Mouse (Mus musculus): Measurements from ENCODE around the gene Ghdc. TPM values are rescaled to one million over a fixed set of nuclear protein-coding genes. Genes with fewer than 3 reads are reported as not detected.
"Not testable (repeated sequence)": the region's sequence is repeated elsewhere in the genome, so short reads cannot be mapped to it uniquely, and the experiment has no call there.

The Ghdc gene
- total and polyA plus RNA-seq, 3 experiments = 3.6 to 6.0 (median 3.9) TPM

GRCm38 (mm10) chr11:100805535-100805934 lies 34.8 kb upstream of the Ghdc start:
- H3K4me3 ChIP-seq (ENCODE audit: low read depth, low read length) = no peak overlapping the region
- peaks cover 95% of the 10 kb centered on the region for H3K36me3 ChIP-seq (replicated peaks)
- H3K27me3 ChIP-seq (ENCODE audit: insufficient read depth, low read length) = no peaks in the 10 kb centered on the region
- DNase-seq (ENCODE audit: low spot score) = no peak
- peaks cover 5% of the 10 kb centered on the region; the same call in 1 of the 2 replicates for H3K4me1 ChIP-seq (ENCODE audit: insufficient read depth, low read depth, low read length)
- no peak for ATAC-seq (ENCODE audit: extremely low read depth, insufficient number of reproducible peaks, low FRiP score, poor library complexity, severe bottlenecking)
- no peaks in the 10 kb centered on the region; the same call in 1 of the 2 replicates for H3K9me3 ChIP-seq (replicated peaks)
- TF ChIP-seq GATA2 (IDR thresholded peaks at IDR 0.05; ENCODE audit: borderline replicate concordance, low read depth, low read length) (no peak), POLR2AphosphoS5 (IDR thresholded peaks at IDR 0.05; ENCODE audit: insufficient replicate concordance, low read depth, low read length) (no peak), TAL1 (conservative IDR thresholded peaks at IDR 0.05; ENCODE audit: low read depth, low read length) (no peak), GATA1 (IDR thresholded peaks at IDR 0.05; ENCODE audit: borderline replicate concordance, low read length) (no peak), CTCF (IDR thresholded peaks at IDR 0.05; ENCODE audit: low read depth, low read length) (no peak)

- Histone ChIP-seq H3K4me3 (ENCODE audit: low read depth, low read length) (no peak overlapping the region), H3K36me3 (replicated peaks) (peaks cover 97% of the 10 kb centered on the region), H3K4me1 (ENCODE audit: insufficient read depth, low read depth, low read length) (peaks cover 5% of the 10 kb centered on the region; the same call in 1 of the 2 replicates), H3K9me3 (replicated peaks) (no peaks in the 10 kb centered on the region; the same call in 1 of the 2 replicates), H3K27me3 (ENCODE audit: insufficient read depth, low read length) (no peaks in the 10 kb centered on the region)
- no peak for TF ChIP-seq TAL1 (conservative IDR thresholded peaks at IDR 0.05; ENCODE audit: low read depth, low read length)
- no peak for TF ChIP-seq GATA2 (IDR thresholded peaks at IDR 0.05; ENCODE audit: borderline replicate concordance, low read depth, low read length)
- TF ChIP-seq CTCF (IDR thresholded peaks at IDR 0.05; ENCODE audit: low read depth, low read length) = no peak
- no peak for TF ChIP-seq POLR2AphosphoS5 (IDR thresholded peaks at IDR 0.05; ENCODE audit: insufficient replicate concordance, low read depth, low read length)
- TF ChIP-seq GATA1 (IDR thresholded peaks at IDR 0.05; ENCODE audit: borderline replicate concordance, low read length) = no peak
- DNase-seq (ENCODE audit: low spot score) (no peak), ATAC-seq (ENCODE audit: extremely low read depth, insufficient number of reproducible peaks, low FRiP score, poor library complexity, severe bottlenecking) (no peak)
Observed at GRCm38 (mm10) chr11:100804409-100804808, 33.7 kb upstream of the Ghdc start.

- DNase-seq (ENCODE audit: low spot score) = no peak
- Histone ChIP-seq H3K9me3 (replicated peaks) (no peaks in the 10 kb centered on the region; the same call in 1 of the 2 replicates), H3K4me3 (ENCODE audit: low read depth, low read length) (no peak overlapping the region), H3K36me3 (replicated peaks) (peaks cover 88% of the 10 kb centered on the region), H3K27me3 (ENCODE audit: insufficient read depth, low read length) (no peaks in the 10 kb centered on the region), H3K4me1 (ENCODE audit: insufficient read depth, low read depth, low read length) (0 out of 2 replicates have a peak, but pooled peaks cover 2% of the 10 kb centered on the region)
- TF ChIP-seq GATA1 (IDR thresholded peaks at IDR 0.05; ENCODE audit: borderline replicate concordance, low read length) (no peak), GATA2 (IDR thresholded peaks at IDR 0.05; ENCODE audit: borderline replicate concordance, low read depth, low read length) (no peak), TAL1 (conservative IDR thresholded peaks at IDR 0.05; ENCODE audit: low read depth, low read length) (no peak), CTCF (IDR thresholded peaks at IDR 0.05; ENCODE audit: low read depth, low read length) (no peak), POLR2AphosphoS5 (IDR thresholded peaks at IDR 0.05; ENCODE audit: insufficient replicate concordance, low read depth, low read length) (no peak)
- ATAC-seq (ENCODE audit: extremely low read depth, insufficient number of reproducible peaks, low FRiP score, poor library complexity, severe bottlenecking) = no peak
Observed at GRCm38 (mm10) chr11:100799426-100799825, 28.7 kb upstream of the Ghdc start.

DNA sequence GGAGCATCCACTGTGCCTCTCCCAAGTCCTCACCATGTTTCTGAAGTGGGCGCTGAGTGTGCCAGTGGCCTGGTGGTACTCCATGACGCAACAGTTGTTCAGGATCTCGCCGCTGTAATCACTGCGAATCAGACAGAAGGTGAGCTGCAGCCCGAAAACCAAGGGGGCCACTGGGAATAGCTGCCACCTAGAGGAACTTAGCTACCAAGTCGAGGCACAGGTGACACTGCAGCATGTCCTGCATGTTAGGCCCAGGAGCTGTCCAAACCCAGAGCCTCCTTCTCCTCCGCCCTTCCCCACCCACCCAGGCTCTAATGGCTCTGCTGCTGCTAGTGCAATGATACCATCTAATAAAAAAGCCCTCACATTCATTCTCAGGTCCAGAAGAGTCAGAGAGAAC lies 25.8 kb upstream of the Ghdc start:
- no peak for TF ChIP-seq GATA1 (IDR thresholded peaks at IDR 0.05; ENCODE audit: borderline replicate concordance, low read length)
- TF ChIP-seq GATA2 (IDR thresholded peaks at IDR 0.05; ENCODE audit: borderline replicate concordance, low read depth, low read length) = no peak
- TF ChIP-seq CTCF (IDR thresholded peaks at IDR 0.05; ENCODE audit: low read depth, low read length) = no peak
- no peak for TF ChIP-seq POLR2AphosphoS5 (IDR thresholded peaks at IDR 0.05; ENCODE audit: insufficient replicate concordance, low read depth, low read length)
- no peak for TF ChIP-seq TAL1 (conservative IDR thresholded peaks at IDR 0.05; ENCODE audit: low read depth, low read length)
- peaks cover 88% of the 10 kb centered on the region for H3K36me3 ChIP-seq (replicated peaks)
- no peak for DNase-seq (ENCODE audit: low spot score)
- H3K27me3 ChIP-seq (ENCODE audit: insufficient read depth, low read length) = no peaks in the 10 kb centered on the region
- H3K4me1 ChIP-seq (ENCODE audit: insufficient read depth, low read depth, low read length) = no peaks in the 10 kb centered on the region
- no peak overlapping the region for H3K4me3 ChIP-seq (ENCODE audit: low read depth, low read length)
- no peak for ATAC-seq (ENCODE audit: extremely low read depth, insufficient number of reproducible peaks, low FRiP score, poor library complexity, severe bottlenecking)
- H3K9me3 ChIP-seq (replicated peaks) = no peaks in the 10 kb centered on the region

DNA sequence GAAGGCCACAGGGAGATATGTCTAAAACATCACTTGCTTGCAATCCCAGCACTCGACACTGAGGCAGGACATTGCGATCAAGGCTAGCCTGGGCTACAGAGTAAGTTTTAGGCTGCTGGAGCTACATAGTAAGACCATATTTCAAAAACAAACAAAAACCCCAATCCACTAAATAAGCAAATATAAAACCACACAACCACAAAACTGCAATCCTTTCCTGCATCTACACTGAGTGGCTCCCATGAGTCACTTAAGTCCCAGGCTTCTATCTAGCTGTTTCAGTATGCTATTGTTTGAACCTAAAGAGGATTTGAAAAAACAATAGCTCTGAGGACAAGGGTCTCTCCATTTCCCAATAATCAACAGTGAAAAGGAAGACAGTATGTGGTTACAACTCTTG lies 24.6 kb upstream of the Ghdc start:
- no peaks in the 10 kb centered on the region for H3K9me3 ChIP-seq (replicated peaks)
- H3K4me3 ChIP-seq (ENCODE audit: low read depth, low read length) = no peak overlapping the region
- peaks cover 89% of the 10 kb centered on the region for H3K36me3 ChIP-seq (replicated peaks)
- DNase-seq (ENCODE audit: low spot score) (no peak), ATAC-seq (ENCODE audit: extremely low read depth, insufficient number of reproducible peaks, low FRiP score, poor library complexity, severe bottlenecking) (no peak)
- no peaks in the 10 kb centered on the region for H3K27me3 ChIP-seq (ENCODE audit: insufficient read depth, low read length)
- H3K4me1 ChIP-seq (ENCODE audit: insufficient read depth, low read depth, low read length) = no peaks in the 10 kb centered on the region
- TF ChIP-seq TAL1 (conservative IDR thresholded peaks at IDR 0.05; ENCODE audit: low read depth, low read length) = no peak
- TF ChIP-seq CTCF (IDR thresholded peaks at IDR 0.05; ENCODE audit: low read depth, low read length) = no peak
- TF ChIP-seq POLR2AphosphoS5 (IDR thresholded peaks at IDR 0.05; ENCODE audit: insufficient replicate concordance, low read depth, low read length) = no peak
- TF ChIP-seq GATA1 (IDR thresholded peaks at IDR 0.05; ENCODE audit: borderline replicate concordance, low read length) = no peak
- no peak for TF ChIP-seq GATA2 (IDR thresholded peaks at IDR 0.05; ENCODE audit: borderline replicate concordance, low read depth, low read length)

DNA sequence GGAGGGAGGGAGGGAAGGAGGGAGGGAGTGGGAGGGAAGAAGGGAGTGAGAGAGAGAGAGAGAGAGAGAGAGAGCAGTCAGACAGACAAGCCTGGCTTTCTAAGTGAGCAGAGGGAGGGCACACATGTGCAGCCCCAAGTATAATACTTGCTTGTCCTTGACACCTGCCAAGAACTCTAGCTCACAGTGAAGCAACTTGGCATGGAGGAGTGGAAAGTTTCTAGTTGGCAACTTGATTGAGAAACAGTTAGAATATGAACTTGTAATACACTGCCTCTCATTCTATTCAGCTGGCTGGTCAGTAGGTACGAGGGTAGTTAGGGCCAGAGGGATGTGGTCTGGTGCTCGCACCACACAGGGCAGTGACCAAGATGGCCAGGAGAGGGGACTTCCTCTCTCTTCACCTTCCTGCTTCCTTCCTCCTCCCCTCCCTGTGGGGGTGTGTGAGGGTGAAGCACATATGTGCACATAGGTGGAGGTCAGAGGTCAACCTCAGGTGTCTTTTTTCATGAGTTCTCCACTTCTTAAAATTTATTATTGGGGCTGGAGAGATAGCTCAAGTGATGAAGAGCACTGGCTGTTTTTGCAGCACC lies 20.8 kb upstream of the Ghdc start:
- Histone ChIP-seq H3K27me3 (ENCODE audit: insufficient read depth, low read length) (no peaks in the 10 kb centered on the region), H3K4me1 (ENCODE audit: insufficient read depth, low read depth, low read length) (no peaks in the 10 kb centered on the region), H3K9me3 (replicated peaks) (no peaks in the 10 kb centered on the region), H3K4me3 (ENCODE audit: low read depth, low read length) (no peak overlapping the region), H3K36me3 (replicated peaks) (peaks cover 96% of the 10 kb centered on the region)
- no peak for DNase-seq (ENCODE audit: low spot score)
- ATAC-seq (ENCODE audit: extremely low read depth, insufficient number of reproducible peaks, low FRiP score, poor library complexity, severe bottlenecking) = no peak
- no peak for TF ChIP-seq CTCF (IDR thresholded peaks at IDR 0.05; ENCODE audit: low read depth, low read length)

DNA sequence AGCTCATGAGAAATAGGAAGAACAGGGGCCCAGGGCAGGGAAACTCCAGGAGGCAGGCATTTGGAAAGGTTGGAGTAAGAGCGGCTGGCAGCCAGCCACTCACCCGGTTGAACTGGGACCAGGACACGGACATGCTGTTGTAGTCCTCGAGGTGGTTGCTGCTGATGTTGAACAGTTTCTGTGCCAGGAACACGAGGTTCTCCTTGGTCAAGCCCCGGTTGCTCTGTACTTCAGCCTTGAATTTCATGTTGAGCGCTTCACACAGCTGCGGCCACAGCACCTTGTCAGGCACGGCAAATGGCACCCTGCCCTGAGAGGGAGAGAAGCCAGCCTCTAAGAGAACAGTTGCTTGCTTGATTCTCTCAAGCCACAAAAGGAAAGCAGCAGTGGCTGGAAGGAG lies 19.9 kb upstream of the Ghdc start:
- ATAC-seq (ENCODE audit: extremely low read depth, insufficient number of reproducible peaks, low FRiP score, poor library complexity, severe bottlenecking) = not testable (repeated sequence)

More for the DNA sequence above, 19.9 kb upstream of the Ghdc start:
- H3K9me3 ChIP-seq (replicated peaks); H3K27me3 ChIP-seq (ENCODE audit: insufficient read depth, low read length); DNase-seq (ENCODE audit: low spot score); H3K4me1 ChIP-seq (ENCODE audit: insufficient read depth, low read depth, low read length); H3K4me3 ChIP-seq (ENCODE audit: low read depth, low read length): not testable (repeated sequence)
- peaks cover 96% of the 10 kb centered on the region for H3K36me3 ChIP-seq (replicated peaks)
